ENCODE assay signal across 14 mouse cellular contexts in the genomic region with DNA sequence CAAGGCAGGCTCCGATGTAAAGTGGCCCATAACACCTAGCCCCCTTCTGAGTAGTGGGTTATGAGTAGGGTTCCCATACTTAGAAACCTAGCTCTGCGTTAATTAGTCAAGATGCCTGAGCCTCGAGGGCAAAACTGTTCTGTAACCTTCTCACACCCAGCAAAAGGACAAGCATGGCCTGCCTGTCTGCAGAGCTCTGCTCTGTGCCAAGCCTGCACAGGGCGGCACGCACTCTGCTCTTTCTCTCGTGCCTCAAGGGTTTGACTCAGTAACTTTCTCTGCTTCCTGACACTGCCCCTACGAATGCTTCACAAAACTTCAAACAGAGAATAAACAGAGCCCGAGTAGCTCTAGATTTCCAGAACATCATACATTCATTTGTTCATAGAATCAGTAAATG.
"Had no signal": no experiment of that assay in that cellular context is flagged by ENCODE, and none has a peak within 500 bp of the region (broad histone marks: within the 10 kb centered on the region; RNA-seq: fewer than 3 reads in every experiment).

No protein-coding gene starts in this region.

- DNase-seq: kidney, postnatal 4 days; left cerebral cortex, postnatal 4 days; liver, postnatal 0 days; lung, embryonic 14.5 days; thymus, adult 18-20 months; thymus, postnatal 36 days had no signal

- H3K4me1 ChIP-seq: limb, embryonic 15.5 days; midbrain, embryonic 12.5 days had no signal

- H3K27me3 ChIP-seq: kidney, embryonic 15.5 days; limb, embryonic 12.5 days; limb, embryonic 15.5 days; midbrain, embryonic 12.5 days had no signal

- H3K27ac ChIP-seq: kidney, embryonic 15.5 days; limb, embryonic 12.5 days; limb, embryonic 15.5 days; liver, embryonic 14.5 days; macrophage; midbrain, embryonic 12.5 days had no signal

- H3K36me3 ChIP-seq: kidney, embryonic 15.5 days; limb, embryonic 12.5 days; limb, embryonic 15.5 days; midbrain, embryonic 12.5 days had no signal

- ATAC-seq: liver, postnatal 0 days; lung, postnatal 0 days had no signal

- H3K4me2 ChIP-seq: kidney, embryonic 15.5 days; limb, embryonic 12.5 days; limb, embryonic 15.5 days; liver, embryonic 11.5 days; lung, embryonic 14.5 days; midbrain, embryonic 12.5 days had no signal

- H3K4me3 ChIP-seq: kidney, embryonic 15.5 days; limb, embryonic 12.5 days; limb, embryonic 15.5 days; midbrain, embryonic 12.5 days had no signal

- H3K9ac ChIP-seq: kidney, embryonic 15.5 days; limb, embryonic 12.5 days; limb, embryonic 15.5 days; liver, embryonic 14.5 days; liver, postnatal 0 days; lung, embryonic 14.5 days; midbrain, embryonic 12.5 days had no signal

- H3K9me3 ChIP-seq: kidney, embryonic 15.5 days; limb, embryonic 12.5 days; limb, embryonic 15.5 days; midbrain, embryonic 12.5 days had no signal
